ENCODE assay signal across 25 mouse cellular contexts in genomic region chr16:37855583-37855982, GRCm38 (mm10). TPM values are rescaled to one million over a fixed set of nuclear protein-coding genes. Genes with fewer than 3 reads are reported as not detected.
A peak's percentile ranks its signal among the peaks of the same experiment; 100 is the strongest.
DNase-seq lines count a peak whose midpoint lies in the region; ATAC-seq and TF ChIP-seq lines count a peak whose summit lies in the region.
"Had no signal": no experiment of that assay in that cellular context is flagged by ENCODE, and none has a peak within 500 bp of the region (broad histone marks: within the 10 kb centered on the region; RNA-seq: fewer than 3 reads in every experiment).

No protein-coding gene starts in this region.

- H3K27me3 ChIP-seq in heart, embryonic 10.5 days (ENCODE audit: insufficient read depth, poor library complexity, severe bottlenecking) = no peaks in the 10 kb centered on the region
- H3K27me3 ChIP-seq in heart, embryonic 11.5 days (ENCODE audit: control insufficient read depth, insufficient read depth, low read length) = no peaks in the 10 kb centered on the region
- no peaks in the 10 kb centered on the region for H3K27me3 ChIP-seq in kidney, postnatal 0 days (ENCODE audit: insufficient read depth, low read length)
- H3K27me3 ChIP-seq in stomach, embryonic 16.5 days (ENCODE audit: control insufficient read depth, insufficient read depth, low read length) = no peaks in the 10 kb centered on the region
- H3K27me3 ChIP-seq: embryonic facial prominence, embryonic 13.5 days; forebrain, embryonic 13.5 days; heart, embryonic 12.5 days; heart, embryonic 15.5 days; hindbrain, embryonic 13.5 days had no signal

- ATAC-seq in heart, embryonic 11.5 days (replicated peaks; ENCODE audit: insufficient number of reproducible peaks, low FRiP score, low TSS enrichment) = no peak
- ATAC-seq in kidney, postnatal 0 days (replicated peaks; ENCODE audit: low FRiP score, low read depth) = no peak
- ATAC-seq in stomach, embryonic 16.5 days (ENCODE audit: insufficient read depth, low FRiP score) = peak; percentile 15; the same call in 1 of the 2 replicates
- ATAC-seq: activated CD4-positive, CD25-positive, alpha-beta regulatory T cell, adult 4 months; forebrain, embryonic 13.5 days; forebrain, embryonic 16.5 days; hindbrain, embryonic 16.5 days had no signal

- H3K9ac ChIP-seq in heart, embryonic 11.5 days (ENCODE audit: low read depth, low read length) = no peak overlapping the region
- no peak overlapping the region for H3K9ac ChIP-seq in kidney, postnatal 0 days (ENCODE audit: low read depth, low read length)
- H3K9ac ChIP-seq in stomach, embryonic 16.5 days (ENCODE audit: low read length) = no peak overlapping the region
- H3K9ac ChIP-seq: embryonic facial prominence, embryonic 13.5 days; forebrain, embryonic 13.5 days; heart, embryonic 12.5 days; heart, embryonic 15.5 days; hindbrain, embryonic 13.5 days had no signal

- H3K4me1 ChIP-seq in heart, embryonic 10.5 days = peaks cover 50% of the 10 kb centered on the region
- H3K4me1 ChIP-seq in heart, embryonic 11.5 days (ENCODE audit: control insufficient read depth, insufficient read depth, low read length) = peaks cover 29% of the 10 kb centered on the region
- peaks cover 4% of the 10 kb centered on the region; the same call in 1 of the 2 replicates for H3K4me1 ChIP-seq in kidney, postnatal 0 days (replicated peaks; ENCODE audit: insufficient read depth, low read length)
- H3K4me1 ChIP-seq in stomach, embryonic 16.5 days (ENCODE audit: control insufficient read depth, insufficient read depth, low read length) = peaks cover 4% of the 10 kb centered on the region; the same call in 1 of the 2 replicates
- H3K4me1 ChIP-seq: forebrain, embryonic 13.5 days had no signal

- H3K36me3 ChIP-seq in heart, embryonic 10.5 days = no peaks in the 10 kb centered on the region
- no peaks in the 10 kb centered on the region for H3K36me3 ChIP-seq in heart, embryonic 11.5 days (ENCODE audit: control insufficient read depth, insufficient read depth, low read length)
- no peaks in the 10 kb centered on the region for H3K36me3 ChIP-seq in kidney, postnatal 0 days (ENCODE audit: insufficient read depth, low read length)
- no peaks in the 10 kb centered on the region for H3K36me3 ChIP-seq in stomach, embryonic 16.5 days (ENCODE audit: control insufficient read depth, insufficient read depth, low read length)
- H3K36me3 ChIP-seq: embryonic facial prominence, embryonic 13.5 days; heart, embryonic 12.5 days; heart, embryonic 15.5 days; hindbrain, embryonic 10.5 days; hindbrain, embryonic 13.5 days had no signal

- H3K9me3 ChIP-seq in heart, embryonic 10.5 days = no peaks in the 10 kb centered on the region
- no peaks in the 10 kb centered on the region for H3K9me3 ChIP-seq in heart, embryonic 11.5 days (replicated peaks; ENCODE audit: control insufficient read depth, low read length)
- H3K9me3 ChIP-seq in kidney, postnatal 0 days (replicated peaks; ENCODE audit: low read length) = no peaks in the 10 kb centered on the region
- no peaks in the 10 kb centered on the region for H3K9me3 ChIP-seq in stomach, embryonic 16.5 days (replicated peaks; ENCODE audit: control insufficient read depth, low read length)
- H3K9me3 ChIP-seq: embryonic facial prominence, embryonic 13.5 days; forebrain, embryonic 13.5 days; heart, embryonic 12.5 days; heart, embryonic 15.5 days; hindbrain, embryonic 10.5 days; hindbrain, embryonic 13.5 days had no signal

- H3K4me3 ChIP-seq in heart, embryonic 10.5 days = no peak overlapping the region
- H3K4me3 ChIP-seq in heart, embryonic 11.5 days (ENCODE audit: low read depth, low read length) = no peak overlapping the region
- no peak overlapping the region for H3K4me3 ChIP-seq in kidney, postnatal 0 days (replicated peaks; ENCODE audit: low read depth, low read length)
- no peak overlapping the region for H3K4me3 ChIP-seq in stomach, embryonic 16.5 days (replicated peaks; ENCODE audit: low read length)
- H3K4me3 ChIP-seq: embryonic facial prominence, embryonic 13.5 days; erythroblast, embryonic 14.5 days; forebrain, embryonic 13.5 days; heart, adult 2 months; heart, embryonic 12.5 days; heart, embryonic 15.5 days; hindbrain, embryonic 10.5 days; hindbrain, embryonic 13.5 days had no signal

- DNase-seq in heart, embryonic 10.5 days (ENCODE audit: low spot score) = no peak
- DNase-seq in kidney, postnatal 0 days (ENCODE audit: low spot score) = no peak
- no peak for DNase-seq in kidney, postnatal 36 days
- no peak for DNase-seq in cerebellum, postnatal 36 days
- DNase-seq: adrenal gland, adult 8-10 months; adrenal gland, postnatal 25 days; cerebellum, adult 11-12 months; cerebellum, adult 8-10 months; gastrocnemius, postnatal 10 days; gastrocnemius, postnatal 36 days; heart, adult 2 months; heart, postnatal 10 days; heart, postnatal 36 days had no signal

- 42% methylated on average over 8 of the region's 8 CpGs for WGBS in heart, embryonic 10.5 days
- WGBS in heart, embryonic 11.5 days (ENCODE audit: insufficient replicate concordance) = 42% methylated on average over 8 of the region's 8 CpGs
- WGBS in kidney, postnatal 0 days = 47% methylated on average over 8 of the region's 8 CpGs
- WGBS in stomach, embryonic 16.5 days = 37% methylated on average over 8 of the region's 8 CpGs

- no peak overlapping the region for H3K4me2 ChIP-seq in heart, embryonic 11.5 days
- no peak overlapping the region for H3K4me2 ChIP-seq in kidney, postnatal 0 days (ENCODE audit: low read length)
- H3K4me2 ChIP-seq in stomach, embryonic 16.5 days (ENCODE audit: low read depth, low read length) = no peak overlapping the region
- H3K4me2 ChIP-seq: embryonic facial prominence, embryonic 13.5 days; forebrain, embryonic 13.5 days; heart, embryonic 12.5 days; heart, embryonic 15.5 days; hindbrain, embryonic 13.5 days had no signal

- no peak for TF ChIP-seq CTCF in kidney, postnatal 0 days (IDR thresholded peaks at IDR 0.05; ENCODE audit: low read depth)

- peak overlapping the region; percentile 42; the same call in 1 of the 2 replicates for H3K27ac ChIP-seq in heart, embryonic 10.5 days
- H3K27ac ChIP-seq in heart, embryonic 11.5 days (ENCODE audit: low read depth, low read length) = no peak overlapping the region
- 0 out of 2 replicates have a peak overlapping the region, but pooled peaks have one; percentile 13 for H3K27ac ChIP-seq in kidney, postnatal 0 days
- no peak overlapping the region for H3K27ac ChIP-seq in stomach, embryonic 16.5 days (ENCODE audit: low read length)
- H3K27ac ChIP-seq: embryonic facial prominence, embryonic 13.5 days; forebrain, embryonic 13.5 days; heart, adult 2 months; heart, embryonic 15.5 days; hindbrain, embryonic 13.5 days had no signal

RNA-seq across cellular contexts. Expression of gene Gm36028, which starts 5.4 kb away (rescaled TPM):
- polyA plus RNA-seq in heart, embryonic 10.5 days (2016; fragmentation: Nextera tagmentation; extraction: Ambion mirVana) = 0.88 and 1.0 TPM in 2 replicates
- polyA plus RNA-seq in heart, embryonic 11.5 days (2014; fragmentation: Nextera tagmentation; extraction: Ambion mirVana) = 1.00 and 1.0 TPM in 2 replicates
- polyA plus RNA-seq in kidney, postnatal 0 days (2015; fragmentation: Nextera tagmentation; extraction: Ambion mirVana) = 1.9 and 2.8 TPM in 2 replicates
- polyA plus RNA-seq in stomach, embryonic 16.5 days (2015; fragmentation: Nextera tagmentation; extraction: Ambion mirVana) = 0.72 and 1.4 TPM in 2 replicates
- polyA plus RNA-seq: activated CD4-positive, CD25-positive, alpha-beta regulatory T cell, adult 4 months; erythroblast, embryonic 14.5 days; forebrain, embryonic 13.5 days; hindbrain, embryonic 13.5 days; hindbrain, embryonic 16.5 days had no signal

RNA-seq across cellular contexts. Expression of gene Lrrc58, which starts 12.6 kb away (rescaled TPM):
- 42.8 and 48.3 TPM in 2 replicates for polyA plus RNA-seq in heart, embryonic 10.5 days (2016; fragmentation: Nextera tagmentation; extraction: Ambion mirVana)
- polyA plus RNA-seq in heart, embryonic 11.5 days (2014; fragmentation: Nextera tagmentation; extraction: Ambion mirVana) = 41.6 and 42.9 TPM in 2 replicates
- polyA plus RNA-seq in kidney, postnatal 0 days (2015; fragmentation: Nextera tagmentation; extraction: Ambion mirVana) = 54.1 and 58.8 TPM in 2 replicates
- 40.1 and 41.8 TPM in 2 replicates for polyA plus RNA-seq in stomach, embryonic 16.5 days (2015; fragmentation: Nextera tagmentation; extraction: Ambion mirVana)

Comparison
In these comparisons a context has a peak if more than half of its experiments do, and no peak if none do; other contexts are left out.
1. H3K27ac ChIP-seq: peak in heart, embryonic 10.5 days (single experiment) and kidney, postnatal 0 days (single experiment); none in heart, embryonic 11.5 days (single experiment) and stomach, embryonic 16.5 days (single experiment).